Mouse (Mus musculus) liver, embryonic 14.5 days (tissue): ENCODE measurements around the gene Cd79b.

ENCODE experiments used
- CTCF ChIP-seq: IDR thresholded peaks from 2 replicates; pipeline ENCODE4 v1.5.1; 2016; ENCODE audit warnings: antibody characterized with exemption, low read depth, control low read depth
- EP300 ChIP-seq: IDR thresholded peaks from 2 replicates; pipeline ENCODE4 v1.6.1; 2016; ENCODE audit warnings: antibody characterized with exemption, low read depth

DNA sequence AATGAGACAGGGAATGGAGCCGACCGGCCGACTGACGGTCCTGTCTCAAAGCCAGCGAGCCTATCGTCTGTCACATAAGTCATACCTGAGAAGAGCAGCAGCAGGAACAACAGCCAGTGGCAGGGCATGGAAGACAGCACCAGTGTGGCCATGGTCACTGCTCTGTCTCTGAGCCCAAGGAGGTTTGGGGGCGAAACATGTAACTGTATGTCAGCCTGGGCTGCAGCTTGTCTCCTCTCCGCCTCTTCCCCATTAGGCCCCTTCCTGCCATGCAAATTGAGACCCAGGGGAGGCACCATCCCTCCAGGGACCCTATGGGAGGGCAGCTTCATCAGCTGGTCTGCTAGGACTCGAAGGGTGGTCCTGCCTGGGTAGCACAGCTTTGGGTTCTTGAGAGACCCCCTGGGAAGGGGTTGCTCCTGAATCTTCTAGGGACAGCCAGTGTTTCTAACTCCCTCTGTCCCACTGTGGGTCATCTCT lies at the start of gene Cd79b:
- TF ChIP-seq EP300 (no peak), CTCF (no peak)
